Mouse (Mus musculus) lung, postnatal 0 days (tissue): ENCODE measurements around the gene Sord. TPM values are rescaled to one million over a fixed set of nuclear protein-coding genes. Genes with fewer than 3 reads are reported as not detected.

Experiments
- ATAC-seq: fragments of 200-750 bp; cut with Nextera tagmentation; 2 replicates; pipeline ENCODE4 v1.8.0; 2017; ENCODE audit warnings: moderate library complexity
- DNase-seq: peaks from one replicate; pipeline ENCODE4 v3.0.0-alpha.2; 2016; ENCODE audit warnings: low spot score
- H3K27ac ChIP-seq: fragments of 300-500 bp; sonication (generic); 2 replicates; pipeline ENCODE4 v1.5.1; 2014; ENCODE audit warnings: antibody characterized with exemption, mild to moderate bottlenecking, low read length, mixed read lengths
- H3K27me3 ChIP-seq: fragments of 300-500 bp; sonication (generic); replicated peaks from 2 replicates; pipeline ENCODE4 v1.6.1; 2014; ENCODE audit warnings: low read length, mixed read lengths; ENCODE audit not compliant: insufficient read depth
- H3K36me3 ChIP-seq: fragments of 300-500 bp; sonication (generic); 2 replicates; pipeline ENCODE4 v1.6.1; 2014; ENCODE audit warnings: low read length, mixed read lengths; ENCODE audit not compliant: insufficient read depth
- H3K4me1 ChIP-seq: fragments of 300-500 bp; sonication (generic); 2 replicates; pipeline ENCODE4 v1.6.1; 2014; ENCODE audit warnings: antibody characterized with exemption, low read depth, low read length, mixed read lengths; ENCODE audit not compliant: insufficient read depth
- H3K4me2 ChIP-seq: fragments of 300-500 bp; sonication (generic); replicated peaks from 2 replicates; pipeline ENCODE4 v1.6.1; 2014; ENCODE audit warnings: low read depth, mild to moderate bottlenecking, low read length, moderate library complexity, mixed read lengths
- H3K4me3 ChIP-seq: fragments of 300-500 bp; sonication (generic); 2 replicates; pipeline ENCODE4 v1.5.1; 2014; ENCODE audit warnings: low read depth, low read length
- H3K9ac ChIP-seq: fragments of 300-500 bp; sonication (generic); replicated peaks from 2 replicates; pipeline ENCODE4 v1.6.1; 2014; ENCODE audit warnings: low read depth, mild to moderate bottlenecking
- H3K9me3 ChIP-seq: fragments of 300-500 bp; sonication (generic); 2 replicates; pipeline ENCODE4 v1.6.1; 2016; ENCODE audit warnings: low read length, mixed read lengths
- CTCF ChIP-seq: IDR thresholded peaks from 2 replicates; pipeline ENCODE4 v1.5.1; 2016; ENCODE audit warnings: antibody characterized with exemption, mild to moderate bottlenecking
- EP300 ChIP-seq: IDR thresholded peaks from 2 replicates; pipeline ENCODE4 v1.6.1; 2016; ENCODE audit warnings: antibody characterized with exemption, mild to moderate bottlenecking, control low read depth
- WGBS: fragments of 180-500 bp; shearing (Covaris S2); extraction: QIAGEN DNeasy Blood & Tissue Kit; methylation state at CpG from one replicate; pipeline ENCODE4 v1.1.7; 2014; 5-methylcytosine and 5-hydroxymethylcytosine counted together
- polyA plus RNA-seq: library from polyadenylated mRNA; unstranded; fragments of >200 nt; fragmentation: Nextera tagmentation; extraction: Ambion mirVana; gene quantifications from 2 replicates; pipeline ENCODE4 v1.2.1, GENCODE M21; 2015

Sord gene
- polyA plus RNA-seq, 1 experiment from 2014 or later, result 48.6 TPM

- DNase-seq (peak; percentile 6), ATAC-seq (peak; percentile 23; the same call in 1 of the 2 replicates)
- Histone ChIP-seq H3K4me3 (no peak overlapping the region), H3K27ac (no peak overlapping the region), H3K9me3 (no peaks in the 10 kb centered on the region), H3K36me3 (no peaks in the 10 kb centered on the region), H3K4me2 (no peak overlapping the region), H3K27me3 (no peaks in the 10 kb centered on the region), H3K9ac (no peak overlapping the region), H3K4me1 (no peaks in the 10 kb centered on the region)
- WGBS, result 67% methylated on average over 7 of the region's 7 CpGs
- TF ChIP-seq CTCF, result no peak
- no peak for TF ChIP-seq EP300
Measured at GRCm38 (mm10) chr2:122266407-122267193, 32.1 kb downstream of the Sord start.

GRCm38 (mm10) chr2:122278769-122279168 is 44.2 kb downstream of the Sord start:
- no peak overlapping the region for H3K4me3 ChIP-seq
- H3K4me1 ChIP-seq, result no peaks in the 10 kb centered on the region
- no peaks in the 10 kb centered on the region for H3K36me3 ChIP-seq
- H3K4me2 ChIP-seq, result no peak overlapping the region
- 64% methylated on average over 3 of the region's 3 CpGs for WGBS
- no peak overlapping the region for H3K27ac ChIP-seq
- H3K27me3 ChIP-seq, result no peaks in the 10 kb centered on the region
- no peaks in the 10 kb centered on the region for H3K9me3 ChIP-seq
- no peak for TF ChIP-seq CTCF
- no peak for TF ChIP-seq EP300
- ATAC-seq (no peak), DNase-seq (no peak)
- H3K9ac ChIP-seq, result no peak overlapping the region

GRCm38 (mm10) chr2:122284091-122284490 is 49.5 kb downstream of the Sord start:
- H3K27ac ChIP-seq, result no peak overlapping the region
- no peaks in the 10 kb centered on the region for H3K27me3 ChIP-seq
- no peak for ATAC-seq
- DNase-seq, result no peak
- H3K4me1 ChIP-seq, result no peaks in the 10 kb centered on the region
- H3K9me3 ChIP-seq, result no peaks in the 10 kb centered on the region
- no peak overlapping the region for H3K9ac ChIP-seq
- H3K4me2 ChIP-seq, result no peak overlapping the region
- H3K4me3 ChIP-seq, result no peak overlapping the region
- 48% methylated on average over 9 of the region's 9 CpGs for WGBS
- no peak for TF ChIP-seq CTCF
- no peak for TF ChIP-seq EP300
- H3K36me3 ChIP-seq, result no peaks in the 10 kb centered on the region

- Histone ChIP-seq H3K4me3 (no peak overlapping the region), H3K4me2 (no peak overlapping the region), H3K27ac (no peak overlapping the region), H3K4me1 (no peaks in the 10 kb centered on the region), H3K36me3 (no peaks in the 10 kb centered on the region), H3K27me3 (no peaks in the 10 kb centered on the region), H3K9ac (no peak overlapping the region), H3K9me3 (no peaks in the 10 kb centered on the region)
- ATAC-seq, result 0 out of 2 replicates have a peak, but pooled peaks have one; percentile 6
- TF ChIP-seq EP300 (no peak), CTCF (no peak)
- no peak for DNase-seq
- WGBS, result 29% methylated on average over 7 of the region's 7 CpGs
Measured at GRCm38 (mm10) chr2:122286137-122286536, 51.6 kb downstream of the Sord start.

- ATAC-seq, result no peak
Measured at GRCm38 (mm10) chr2:122294916-122295315, 60.4 kb downstream of the Sord start.

GRCm38 (mm10) chr2:122297271-122298095 is 62.9 kb downstream of the Sord start:
- 3% methylated on average over 35 of the region's 35 CpGs for WGBS
- no peak for TF ChIP-seq CTCF
- TF ChIP-seq EP300, result no peak
- H3K4me2 ChIP-seq, result no peak overlapping the region
- H3K27ac ChIP-seq, result no peak overlapping the region
- no peak overlapping the region; the same call in 1 of the 2 replicates for H3K4me3 ChIP-seq
- no peak for DNase-seq
- H3K9ac ChIP-seq, result no peak overlapping the region
- no peaks in the 10 kb centered on the region for H3K9me3 ChIP-seq
- no peaks in the 10 kb centered on the region for H3K36me3 ChIP-seq
- peaks cover 11% of the 10 kb centered on the region; the same call in 1 of the 2 replicates for H3K4me1 ChIP-seq
- H3K27me3 ChIP-seq, result peaks cover 66% of the 10 kb centered on the region
- ATAC-seq, result no peak

More at GRCm38 (mm10) chr2:122294916-122295315, 60.4 kb downstream of the Sord start:
- Histone ChIP-seq H3K4me1 (peaks cover 5% of the 10 kb centered on the region; the same call in 1 of the 2 replicates), H3K36me3 (no peaks in the 10 kb centered on the region), H3K4me3 (no peak overlapping the region), H3K4me2 (no peak overlapping the region), H3K9me3 (no peaks in the 10 kb centered on the region), H3K9ac (no peak overlapping the region), H3K27me3 (peaks cover 42% of the 10 kb centered on the region), H3K27ac (no peak overlapping the region)
- TF ChIP-seq EP300 (no peak), CTCF (no peak)
- DNase-seq, result no peak
- WGBS, result 8% methylated on average over 7 of the region's 7 CpGs
